Mouse (Mus musculus) forebrain, embryonic 11.5 days (tissue): ENCODE measurements at regions not wholly inside any gene's neighbourhood (a gene's known extent, or its start where the extent isn't known, plus 50 kb on each side); places are given as distances from the start of the nearest gene placed in this dataset.
"Not testable (repeated sequence)": the region's sequence is repeated elsewhere in the genome, so short reads cannot be mapped to it uniquely, and the experiment has no call there.

Experiments
- ATAC-seq: fragments of 200-750 bp; cut with Nextera tagmentation; replicated peaks from 2 replicates; pipeline ENCODE4 v1.8.0; 2017; ENCODE audit warnings: moderate TSS enrichment; ENCODE audit not compliant: low FRiP score
- DNase-seq: peaks from one replicate; pipeline ENCODE4 v3.0.0-alpha.2; 2017; ENCODE audit warnings: low spot score
- H3K27ac ChIP-seq: fragments of 300-500 bp; sonication (generic); 2 replicates; pipeline ENCODE4 v1.5.1; 2014; ENCODE audit warnings: low read depth, low read length
- H3K27me3 ChIP-seq: fragments of 300-500 bp; sonication (generic); 2 replicates; pipeline ENCODE4 v1.6.1; 2014; ENCODE audit warnings: mild to moderate bottlenecking, low read length, mixed read lengths; ENCODE audit not compliant: control insufficient read depth, insufficient read depth
- H3K36me3 ChIP-seq: fragments of 300-500 bp; sonication (generic); 2 replicates; pipeline ENCODE4 v1.6.1; 2014; ENCODE audit warnings: mild to moderate bottlenecking, low read length, moderate library complexity, mixed read lengths; ENCODE audit not compliant: control insufficient read depth, insufficient read depth
- H3K4me1 ChIP-seq: fragments of 300-500 bp; sonication (generic); replicated peaks from 2 replicates; pipeline ENCODE4 v1.6.1; 2014; ENCODE audit warnings: low read length, mixed read lengths; ENCODE audit not compliant: control insufficient read depth, insufficient read depth
- H3K4me2 ChIP-seq: fragments of 300-500 bp; sonication (generic); 2 replicates; pipeline ENCODE4 v1.6.1; 2014; ENCODE audit warnings: low read depth, mild to moderate bottlenecking, low read length, moderate library complexity, mixed read lengths; ENCODE audit not compliant: severe bottlenecking
- H3K4me3 ChIP-seq: fragments of 300-500 bp; sonication (generic); 2 replicates; pipeline ENCODE4 v1.5.1; 2014; ENCODE audit warnings: low read depth, low read length
- H3K9ac ChIP-seq: fragments of 300-500 bp; sonication (generic); 2 replicates; pipeline ENCODE4 v1.6.1; 2014; ENCODE audit warnings: low read length
- H3K9me3 ChIP-seq: fragments of 300-500 bp; sonication (generic); 2 replicates; pipeline ENCODE4 v1.6.1; 2016; ENCODE audit warnings: low read length, mixed read lengths; ENCODE audit not compliant: control insufficient read depth
- WGBS: fragments of 180-500 bp; shearing (Covaris S2); extraction: QIAGEN DNeasy Blood & Tissue Kit; methylation state at CpG from one replicate; pipeline ENCODE4 v1.1.7; 2014; 5-methylcytosine and 5-hydroxymethylcytosine counted together

GRCm38 (mm10) chr8:115982326-115982725, 274.7 kb upstream of the Maf start:
- H3K4me2 ChIP-seq, result no peak overlapping the region
- H3K9me3 ChIP-seq, result no peaks in the 10 kb centered on the region
- 77% methylated on average over 3 of the region's 3 CpGs for WGBS
- H3K36me3 ChIP-seq, result no peaks in the 10 kb centered on the region
- H3K4me3 ChIP-seq, result no peak overlapping the region
- DNase-seq (no peak), ATAC-seq (no peak)
- no peak overlapping the region for H3K27ac ChIP-seq
- no peaks in the 10 kb centered on the region for H3K27me3 ChIP-seq
- H3K9ac ChIP-seq, result no peak overlapping the region
- no peaks in the 10 kb centered on the region for H3K4me1 ChIP-seq

DNA sequence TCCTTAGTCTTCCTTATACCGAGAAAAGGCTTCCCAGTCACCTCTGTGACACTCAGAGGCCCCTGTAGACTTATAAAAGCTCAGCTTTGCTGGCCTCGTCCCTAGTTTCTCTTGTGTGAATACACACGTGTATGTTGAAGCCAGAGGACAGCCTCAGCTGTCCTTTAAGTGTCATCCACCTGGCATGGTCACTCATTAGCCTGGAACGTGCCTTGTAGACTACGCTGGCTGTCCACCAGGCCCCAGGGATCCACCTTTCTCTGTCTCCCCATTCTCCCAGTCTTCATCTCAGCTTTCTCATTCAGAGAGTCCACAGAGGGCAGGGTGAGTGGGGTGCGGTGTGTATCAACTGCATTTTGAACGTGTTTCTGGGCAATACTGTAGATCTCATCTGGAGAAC, 273.8 kb upstream of the Maf start:
- WGBS, result 84% methylated on average over 7 of the region's 7 CpGs
- Histone ChIP-seq H3K4me2 (no peak overlapping the region), H3K9me3 (no peaks in the 10 kb centered on the region), H3K4me3 (no peak overlapping the region), H3K27me3 (no peaks in the 10 kb centered on the region), H3K36me3 (no peaks in the 10 kb centered on the region), H3K27ac (no peak overlapping the region), H3K4me1 (no peaks in the 10 kb centered on the region), H3K9ac (no peak overlapping the region)
- DNase-seq (no peak), ATAC-seq (no peak)

DNA sequence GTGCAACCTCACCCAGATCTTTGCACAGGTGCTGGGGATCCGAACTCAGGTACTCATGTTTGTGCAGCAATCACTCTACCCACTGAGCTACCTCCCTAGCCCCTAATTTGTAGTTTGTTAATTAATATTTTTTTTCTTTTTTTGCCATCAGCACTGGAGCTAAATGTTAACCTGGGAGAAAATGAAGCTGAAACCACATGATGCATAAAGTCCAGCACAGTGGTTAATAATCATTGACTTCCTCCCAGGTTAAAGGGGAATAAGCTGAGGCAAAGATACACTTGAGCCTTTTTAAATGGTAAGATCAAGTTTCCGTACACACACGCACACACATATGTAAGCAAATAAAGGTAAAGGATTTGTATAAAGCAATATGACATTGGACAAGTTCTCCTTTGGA, 273.0 kb upstream of the Maf start:
- Histone ChIP-seq H3K9ac (no peak overlapping the region), H3K4me1 (no peaks in the 10 kb centered on the region), H3K4me3 (no peak overlapping the region), H3K4me2 (no peak overlapping the region), H3K27ac (no peak overlapping the region), H3K36me3 (no peaks in the 10 kb centered on the region), H3K27me3 (no peaks in the 10 kb centered on the region), H3K9me3 (no peaks in the 10 kb centered on the region)
- WGBS, result 88% methylated on average over 3 of the region's 3 CpGs
- DNase-seq (no peak), ATAC-seq (no peak)

DNA sequence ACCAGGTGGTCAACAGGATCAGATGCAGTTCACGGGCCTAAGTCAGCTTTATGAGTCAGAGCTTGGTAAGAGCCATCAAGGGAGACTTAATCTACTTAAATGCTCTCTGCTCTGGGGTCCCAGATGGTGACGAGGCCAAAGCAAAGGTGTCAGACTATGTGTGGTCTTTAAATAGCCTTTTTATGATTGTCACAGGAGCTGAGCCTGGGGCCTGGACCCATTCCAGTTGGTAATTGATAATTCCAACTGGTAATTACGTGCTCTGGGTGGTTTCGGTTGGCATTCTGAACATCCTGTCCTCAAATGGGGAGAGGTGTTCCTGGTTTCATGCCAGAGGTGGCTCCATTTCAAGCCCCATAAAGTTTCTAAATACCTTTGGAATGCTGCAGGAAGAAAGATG, 269.6 kb upstream of the Maf start:
- Histone ChIP-seq H3K4me2 (no peak overlapping the region), H3K4me1 (no peaks in the 10 kb centered on the region), H3K9me3 (no peaks in the 10 kb centered on the region), H3K36me3 (no peaks in the 10 kb centered on the region), H3K27me3 (no peaks in the 10 kb centered on the region), H3K9ac (no peak overlapping the region), H3K4me3 (no peak overlapping the region), H3K27ac (no peak overlapping the region)
- no peak for ATAC-seq
- DNase-seq, result no peak
- 76% methylated on average over 4 of the region's 4 CpGs for whole genome bisulfite sequencing

GRCm38 (mm10) chr8:115974706-115975105, 267.1 kb upstream of the Maf start:
- Histone ChIP-seq H3K9me3 (no peaks in the 10 kb centered on the region), H3K4me3 (no peak overlapping the region), H3K4me1 (no peaks in the 10 kb centered on the region), H3K27ac (no peak overlapping the region), H3K36me3 (no peaks in the 10 kb centered on the region), H3K4me2 (no peak overlapping the region), H3K9ac (no peak overlapping the region), H3K27me3 (no peaks in the 10 kb centered on the region)
- WGBS, result 72% methylated on average over 2 of the region's 2 CpGs
- DNase-seq (no peak), ATAC-seq (no peak)

GRCm38 (mm10) chr8:115971351-115971750, 263.8 kb upstream of the Maf start:
- not testable (repeated sequence) for DNase-seq, H3K4me2 ChIP-seq, ATAC-seq, H3K36me3 ChIP-seq, H3K27ac ChIP-seq, H3K27me3 ChIP-seq, H3K4me1 ChIP-seq, H3K4me3 ChIP-seq, H3K9me3 ChIP-seq, H3K9ac ChIP-seq
- 77% methylated on average over 2 of the region's 2 CpGs for WGBS

- WGBS, result 85% methylated on average over 5 of the region's 5 CpGs
These were observed 260.5 kb upstream of the Maf start for GRCm38 (mm10) chr8:115968121-115968520.

DNA sequence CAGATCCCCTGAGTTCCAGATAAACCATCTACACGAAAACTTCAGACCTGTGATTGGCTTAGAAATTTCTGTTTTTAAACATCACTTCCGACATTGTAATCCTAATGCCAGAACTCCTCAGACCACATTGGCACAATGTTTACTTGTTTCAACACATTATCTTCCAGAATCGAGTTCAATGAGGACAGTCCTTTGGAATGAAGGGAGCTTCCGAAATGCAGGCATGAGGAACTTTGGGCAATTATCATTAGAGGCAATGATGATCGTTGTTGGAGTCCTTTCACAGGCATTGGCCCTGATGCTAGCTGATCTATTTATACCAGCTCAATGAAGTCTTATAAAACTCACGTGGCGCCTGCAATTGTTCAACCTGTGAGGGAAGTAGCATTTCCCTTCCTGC, 258.4 kb upstream of the Maf start:
- no peak for ATAC-seq
- no peak for DNase-seq
- 89% methylated on average over 7 of the region's 7 CpGs for WGBS

More at GRCm38 (mm10) chr8:115968121-115968520, 260.5 kb upstream of the Maf start:
- ATAC-seq, result no peak
- Histone ChIP-seq H3K9me3 (no peaks in the 10 kb centered on the region), H3K9ac (no peak overlapping the region), H3K36me3 (no peaks in the 10 kb centered on the region), H3K27ac (no peak overlapping the region), H3K4me3 (no peak overlapping the region), H3K4me2 (no peak overlapping the region), H3K27me3 (no peaks in the 10 kb centered on the region), H3K4me1 (no peaks in the 10 kb centered on the region)
- no peak for DNase-seq

DNA sequence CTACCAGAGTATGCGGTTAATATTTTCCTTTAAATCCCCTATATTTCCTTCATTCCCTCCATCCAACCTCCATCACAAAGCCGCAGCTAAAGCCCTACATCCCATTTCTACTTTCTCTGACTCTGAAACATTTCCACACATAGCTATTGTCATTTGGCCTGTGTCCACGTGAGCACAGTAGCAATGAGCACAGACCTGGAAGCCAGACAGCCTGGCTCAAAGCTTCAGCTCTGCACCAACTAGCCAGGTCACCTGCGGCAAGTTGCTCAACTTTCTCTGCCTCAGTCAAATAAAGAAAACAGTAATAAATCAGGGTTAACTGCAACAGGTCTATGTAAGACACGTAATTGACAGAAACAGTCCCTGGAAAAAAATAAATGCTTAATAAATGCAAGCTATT, 247.8 kb upstream of the Maf start:
- no peaks in the 10 kb centered on the region for H3K27me3 ChIP-seq
- H3K9me3 ChIP-seq, result no peaks in the 10 kb centered on the region
- WGBS, result 89% methylated on average over 5 of the region's 5 CpGs
- no peaks in the 10 kb centered on the region for H3K36me3 ChIP-seq
- no peak overlapping the region for H3K4me3 ChIP-seq
- no peaks in the 10 kb centered on the region for H3K4me1 ChIP-seq
- H3K27ac ChIP-seq, result no peak overlapping the region
- no peak for DNase-seq
- H3K9ac ChIP-seq, result no peak overlapping the region
- no peak overlapping the region for H3K4me2 ChIP-seq
- no peak for ATAC-seq

More for the DNA sequence above, 258.4 kb upstream of the Maf start:
- no peaks in the 10 kb centered on the region for H3K9me3 ChIP-seq
- H3K27ac ChIP-seq, result no peak overlapping the region
- no peaks in the 10 kb centered on the region for H3K36me3 ChIP-seq
- H3K4me3 ChIP-seq, result no peak overlapping the region
- no peaks in the 10 kb centered on the region for H3K4me1 ChIP-seq
- no peak overlapping the region for H3K9ac ChIP-seq
- H3K4me2 ChIP-seq, result no peak overlapping the region
- no peaks in the 10 kb centered on the region for H3K27me3 ChIP-seq
